Mouse (Mus musculus): ENCODE data around the gene Dscaml1.

The Dscaml1 gene

GRCm38 (mm10) chr9:45632520-45632919, 206.1 kb downstream of the Dscaml1 start:
- DNase-seq (ENCODE audit: low spot score in 2 of 2): no peak

GRCm38 (mm10) chr9:45633036-45633435, 206.6 kb downstream of the Dscaml1 start:
- DNase-seq (ENCODE audit: low spot score in 2 of 2): no peak

- DNase-seq (ENCODE audit: low spot score in 2 of 2): no peak
Measured at GRCm38 (mm10) chr9:45634978-45635377, 208.6 kb downstream of the Dscaml1 start.

DNA sequence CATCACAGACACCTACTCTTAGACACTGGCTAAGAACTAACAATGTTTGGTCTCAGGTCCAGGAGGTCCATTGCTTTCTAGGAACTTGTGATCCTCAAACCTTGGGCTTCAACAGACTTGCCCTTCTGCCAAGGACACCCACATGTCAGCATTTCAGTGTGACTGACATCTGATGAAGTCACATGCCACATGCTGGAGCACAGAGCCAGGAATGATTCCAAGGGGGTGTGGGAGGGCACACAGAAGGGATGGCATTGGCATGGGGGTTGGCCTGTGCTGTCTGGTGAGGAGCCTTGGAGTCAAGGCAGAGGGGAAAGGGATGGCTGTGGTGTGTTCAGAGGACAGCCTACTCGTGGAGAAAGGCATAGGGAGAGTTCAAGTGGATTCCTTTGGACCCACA, 210.9 kb downstream of the Dscaml1 start:
- DNase-seq (ENCODE audit: low spot score in 2 of 2): no peak

GRCm38 (mm10) chr9:45638184-45638917, 211.9 kb downstream of the Dscaml1 start:
- DNase-seq (ENCODE audit: low spot score in 2 of 2): no peak

DNA sequence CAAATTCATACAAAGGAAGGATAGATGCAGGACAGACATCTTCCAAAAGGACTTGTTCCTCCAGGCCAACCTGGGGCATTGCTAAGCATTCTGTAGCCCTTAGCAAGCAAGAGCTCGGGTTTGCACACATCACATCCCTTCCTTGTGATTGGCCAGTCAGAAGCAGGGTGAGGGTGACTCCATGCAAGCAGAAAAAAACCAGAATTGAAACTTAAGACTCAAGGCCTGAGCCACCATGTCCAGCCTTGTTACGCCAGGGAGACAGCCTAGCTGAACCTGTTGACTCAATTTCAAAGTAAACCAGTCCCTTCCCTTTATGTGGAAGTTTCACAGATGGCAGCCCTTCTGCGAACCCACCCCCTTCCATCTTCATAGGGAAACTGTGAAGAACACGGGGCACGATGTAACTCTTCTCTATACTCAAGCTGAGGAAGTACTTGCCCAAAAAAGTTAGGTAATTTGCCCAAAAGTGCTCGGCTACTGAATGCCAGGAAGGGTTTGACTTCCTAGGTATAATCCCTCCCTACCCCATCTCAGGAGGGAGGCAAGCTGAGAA, 218.5 kb downstream of the Dscaml1 start:
- DNase-seq (ENCODE audit: low spot score in 2 of 2): no peak

DNA sequence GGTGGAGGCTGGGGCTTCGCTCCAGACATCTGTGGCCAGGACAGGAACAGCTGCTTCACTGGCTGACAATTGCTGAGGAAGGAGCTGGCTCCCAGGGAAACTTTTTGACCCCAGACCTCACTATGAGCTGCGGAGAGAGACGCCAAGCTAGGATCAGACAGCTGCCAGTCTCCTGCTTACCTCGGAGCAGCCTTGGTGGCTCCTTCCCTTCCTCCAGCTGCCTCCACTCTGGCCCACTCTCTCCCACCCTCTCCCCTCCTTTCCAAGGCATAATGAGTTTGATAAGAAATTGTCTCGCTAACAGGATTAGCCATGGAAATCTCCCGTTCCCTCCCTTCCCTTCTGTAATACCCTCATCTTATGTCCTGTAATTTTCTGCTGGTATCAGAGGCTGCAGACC, 219.1 kb downstream of the Dscaml1 start:
- DNase-seq (ENCODE audit: low spot score in 2 of 2): no peak

DNA sequence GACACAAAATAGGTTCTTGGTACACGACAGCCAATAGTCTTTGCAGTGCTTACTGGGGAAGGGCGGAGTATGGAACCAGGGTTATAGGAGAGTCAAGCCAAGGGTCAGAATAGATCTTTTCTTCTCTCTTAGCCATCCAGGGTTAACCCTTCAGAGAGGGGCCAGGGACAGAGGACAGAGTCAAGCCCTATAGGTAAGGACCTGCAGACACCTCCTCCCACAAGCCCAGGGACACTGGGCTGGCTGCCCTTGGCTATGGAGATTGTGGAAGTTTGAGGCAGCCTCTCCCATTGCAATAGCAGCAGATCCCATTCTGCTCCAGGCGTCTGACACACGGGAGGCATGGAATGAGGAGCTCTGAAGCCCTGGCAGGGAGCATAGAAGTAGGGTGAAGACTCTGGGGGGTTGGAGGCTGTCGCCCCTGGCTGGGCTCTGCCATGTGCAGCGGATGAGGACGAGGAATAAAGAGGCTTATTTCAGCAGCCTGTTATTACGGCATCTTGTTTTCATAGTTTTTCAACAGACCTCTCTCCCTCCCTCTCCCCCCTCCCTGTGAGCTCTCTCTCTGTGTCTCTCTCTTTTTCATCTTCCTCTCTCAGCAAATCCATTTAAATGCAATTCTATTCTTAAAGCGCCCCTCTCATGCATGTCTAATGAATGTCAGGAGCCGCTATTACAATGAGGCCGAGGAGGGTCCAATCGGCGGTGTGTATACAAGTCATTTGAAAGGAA, 224.8 kb downstream of the Dscaml1 start:
- no peak for DNase-seq (ENCODE audit: low spot score in 2 of 2)

GRCm38 (mm10) chr9:45651810-45652177, 225.4 kb downstream of the Dscaml1 start:
- no peak for DNase-seq (ENCODE audit: low spot score in 2 of 2)

DNA sequence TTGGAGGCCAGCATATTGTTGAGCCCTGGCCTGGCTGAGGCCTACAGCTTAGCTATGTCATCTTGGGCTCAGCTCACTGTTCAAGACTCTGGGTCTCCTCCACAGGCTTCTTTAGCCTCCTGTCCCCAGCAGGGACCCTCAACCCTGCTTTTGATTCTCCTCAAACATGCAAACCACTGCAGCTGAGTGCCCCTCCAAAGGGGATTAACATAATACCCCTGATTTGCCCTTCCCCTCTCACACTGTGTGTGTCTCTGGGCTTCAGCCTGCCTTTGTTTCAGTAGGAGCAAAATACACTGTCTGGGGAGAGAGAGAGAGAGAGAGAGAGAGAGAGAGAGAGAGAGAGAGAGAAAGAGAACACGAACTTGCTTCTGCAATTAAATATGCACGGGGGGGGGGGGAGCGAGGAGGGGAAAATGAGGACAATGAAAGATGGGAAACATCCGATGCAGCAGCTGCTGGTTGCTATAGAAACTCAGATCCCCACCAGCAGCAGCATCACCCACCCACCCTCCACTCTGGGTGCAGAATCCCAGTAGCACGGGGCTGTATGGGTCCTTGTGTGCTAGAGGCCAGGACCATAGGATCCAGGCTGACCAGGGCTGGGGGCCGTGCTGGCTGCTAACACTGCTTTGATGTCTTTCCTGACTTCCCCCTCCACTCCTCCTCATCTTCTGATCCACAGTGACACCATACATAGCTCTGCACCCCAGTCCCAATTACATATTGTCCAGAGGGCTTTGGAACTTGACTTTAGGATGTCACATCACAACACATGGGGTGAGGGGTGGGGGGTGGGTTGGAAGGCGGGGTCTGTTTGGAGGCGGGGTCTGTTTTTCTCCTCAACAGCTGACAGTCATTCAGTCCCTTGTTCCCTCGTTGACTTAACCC, 231.0 kb downstream of the Dscaml1 start:
- DNase-seq (ENCODE audit: low spot score in 2 of 2): no peak

DNA sequence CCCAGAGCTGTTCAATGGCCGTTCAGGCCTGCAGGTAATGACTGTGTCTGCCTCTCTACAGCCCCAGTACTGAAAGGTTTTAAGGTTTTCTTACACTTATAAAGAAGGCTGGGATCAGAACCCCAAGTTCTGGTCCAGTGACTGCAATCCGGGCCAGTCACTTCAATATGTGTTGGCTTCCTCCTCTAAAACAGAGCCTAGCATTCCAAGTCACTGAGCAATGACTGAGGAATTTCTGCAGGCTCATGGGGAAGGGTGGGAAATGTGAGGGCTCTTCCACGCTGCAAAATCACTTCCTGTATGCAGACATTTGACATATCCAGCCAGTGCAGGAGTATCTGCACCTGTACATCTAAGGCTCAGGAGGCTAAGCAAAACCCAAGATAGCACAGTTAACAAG, 233.8 kb downstream of the Dscaml1 start:
- DNase-seq (ENCODE audit: low spot score in 2 of 2): no peak

GRCm38 (mm10) chr9:45662471-45662870, 236.0 kb downstream of the Dscaml1 start:
- no peak for DNase-seq (ENCODE audit: low spot score in 2 of 2)

DNA sequence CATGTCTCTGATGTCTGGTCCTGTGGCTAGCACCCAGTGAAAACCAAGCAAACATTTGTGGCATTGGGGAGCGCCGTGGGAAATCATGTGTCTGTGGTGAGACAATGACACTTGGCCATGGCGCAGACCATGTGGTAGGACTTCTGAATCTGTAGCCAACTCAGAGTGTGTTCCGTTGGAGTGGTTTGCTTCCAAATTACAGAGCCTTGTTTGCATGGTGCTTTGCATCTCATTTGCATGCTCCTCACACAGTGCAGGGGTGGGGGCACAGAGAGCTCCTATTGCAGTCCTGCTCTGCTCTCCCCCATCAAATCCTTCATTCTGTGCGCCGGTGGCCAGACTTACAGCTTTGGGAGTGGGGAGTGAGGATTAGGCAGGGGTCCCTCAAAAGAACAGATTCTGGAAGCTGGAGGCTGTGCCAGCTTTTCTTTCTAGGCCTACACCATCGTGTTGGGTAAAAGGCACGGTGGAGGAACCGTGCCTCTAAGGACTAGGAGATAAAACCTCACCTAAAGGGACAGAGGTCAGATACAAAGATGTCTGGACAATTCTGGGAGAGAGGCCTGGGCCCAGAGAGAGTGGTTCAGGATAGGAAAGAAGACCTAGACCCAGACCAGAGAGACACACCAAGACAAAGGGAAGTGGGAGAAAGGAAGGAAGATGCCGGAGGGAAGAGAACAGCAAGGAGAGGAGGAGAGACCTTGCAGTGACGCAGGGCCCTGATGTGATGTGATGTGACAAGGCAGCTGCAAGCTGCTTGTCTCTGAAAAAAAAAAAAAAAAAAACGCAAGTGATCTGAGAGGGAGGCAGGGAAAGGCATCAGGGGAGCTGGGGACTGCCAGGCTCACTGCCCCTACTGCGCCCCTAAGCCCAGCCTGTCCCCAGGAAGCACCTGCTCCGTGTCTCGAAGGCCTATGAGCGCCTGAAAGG, 237.2 kb downstream of the Dscaml1 start:
- DNase-seq (ENCODE audit: low spot score in 2 of 2): no peak

- no peak for DNase-seq (ENCODE audit: low spot score in 2 of 2)
Measured at GRCm38 (mm10) chr9:45664326-45664725, 237.9 kb downstream of the Dscaml1 start.

DNA sequence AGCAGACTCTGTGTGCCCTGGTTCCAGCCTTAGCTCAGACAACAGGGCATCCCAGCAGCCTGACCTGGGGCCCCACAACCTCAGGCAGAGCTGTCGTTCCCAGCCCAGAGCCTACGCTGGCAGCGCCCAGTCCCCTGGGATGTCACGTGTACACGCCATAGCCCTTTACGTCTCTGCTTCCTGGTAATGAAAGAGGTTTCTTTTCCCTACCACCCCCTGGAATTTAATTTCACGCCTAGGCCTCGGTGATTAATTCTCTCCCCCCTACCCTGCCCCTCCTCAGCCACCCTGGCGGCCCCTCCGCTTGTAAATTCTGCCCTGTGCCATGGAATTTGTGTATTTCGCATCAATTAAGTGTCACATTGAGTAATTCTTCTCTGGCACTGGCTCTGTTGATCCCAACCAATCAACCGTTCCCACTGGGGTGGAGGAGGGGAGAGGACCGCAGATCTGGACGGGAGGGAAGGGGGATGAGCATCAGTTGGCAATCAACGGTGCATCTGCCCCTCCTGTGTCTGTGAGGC, 238.5 kb downstream of the Dscaml1 start:
- DNase-seq (ENCODE audit: low spot score in 2 of 2): no peak

DNA sequence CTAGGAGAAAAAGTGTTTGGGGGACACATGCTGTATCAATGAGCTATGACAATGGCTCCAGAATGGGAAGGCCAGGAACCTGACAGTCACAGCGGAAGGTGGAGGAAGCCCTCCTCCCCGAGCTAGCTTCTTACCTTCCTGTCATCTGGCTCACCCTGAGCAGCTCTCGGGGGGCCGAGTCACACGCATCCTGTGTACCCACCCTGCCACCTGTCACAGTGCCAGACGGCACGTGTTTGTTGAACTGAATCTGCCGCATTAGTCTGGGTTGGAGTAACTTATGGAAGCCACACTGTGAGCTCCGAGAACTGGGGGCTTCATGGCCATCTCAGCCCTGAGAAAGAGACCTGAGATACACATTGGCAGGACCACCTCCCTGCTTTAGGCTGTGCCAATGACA, 249.5 kb downstream of the Dscaml1 start:
- DNase-seq (ENCODE audit: low spot score in 2 of 2): no peak

DNA sequence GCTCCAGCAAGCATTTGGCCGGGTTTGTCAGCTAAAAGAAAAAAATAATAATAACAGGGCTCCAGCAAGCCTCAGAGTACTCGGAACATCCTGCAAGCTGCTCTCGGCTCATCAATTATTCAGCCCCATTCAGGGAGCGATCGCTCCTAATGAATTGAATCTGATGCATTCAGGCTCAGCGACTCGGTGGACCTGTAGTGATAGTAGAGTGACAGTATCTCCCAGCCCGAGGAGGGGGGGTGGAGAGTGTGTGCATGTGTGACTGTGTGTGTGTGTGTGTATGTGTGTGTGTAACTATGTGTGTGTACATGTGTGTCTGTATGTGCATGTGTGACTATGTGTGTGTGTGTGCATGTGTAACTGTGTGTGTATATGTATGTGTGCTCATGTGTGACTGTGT, 250.2 kb downstream of the Dscaml1 start:
- DNase-seq (ENCODE audit: low spot score in 2 of 2): no peak

GRCm38 (mm10) chr9:45677236-45677781, 250.9 kb downstream of the Dscaml1 start:
- DNase-seq (ENCODE audit: low spot score in 2 of 2): peak in 1 of 2 experiments; percentile 5

GRCm38 (mm10) chr9:45677952-45678663, 251.7 kb downstream of the Dscaml1 start:
- DNase-seq (ENCODE audit: low spot score in 2 of 2): no peak

DNA sequence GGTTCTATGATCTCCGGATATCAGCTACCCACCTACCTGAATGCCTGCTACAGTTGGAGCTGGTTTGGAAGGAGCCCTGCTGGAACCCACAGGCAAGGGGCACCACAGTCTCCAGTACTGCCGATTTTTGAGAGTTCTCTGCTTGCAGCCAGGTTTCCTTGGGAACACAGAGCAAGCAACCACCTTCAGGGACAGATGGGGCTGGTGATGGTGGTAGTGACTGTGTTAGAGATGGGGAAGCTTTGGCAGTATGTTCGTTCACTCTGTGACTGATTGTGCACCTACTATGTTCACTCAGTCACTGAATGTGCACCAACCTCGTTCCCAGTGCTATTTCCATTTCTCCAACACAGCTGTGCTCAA, 252.2 kb downstream of the Dscaml1 start:
- DNase-seq (ENCODE audit: low spot score in 2 of 2): no peak
